Mouse (Mus musculus) embryonic facial prominence, embryonic 11.5 days (tissue): ENCODE results near the gene Rnf168. TPM values are rescaled to one million over a fixed set of nuclear protein-coding genes. Genes with fewer than 3 reads are reported as not detected.
A peak's percentile ranks its signal among the peaks of the same experiment; 100 is the strongest.
"Not testable (repeated sequence)": the region's sequence is repeated elsewhere in the genome, so short reads cannot be mapped to it uniquely, and the experiment has no call there.

Experiments used
- ATAC-seq: fragments of 200-750 bp; cut with Nextera tagmentation; replicated peaks from 2 replicates; pipeline ENCODE4 v1.8.0; 2017; ENCODE audit warnings: low read depth; ENCODE audit not compliant: insufficient number of reproducible peaks, low FRiP score, low TSS enrichment
- DNase-seq: peaks from one replicate; pipeline ENCODE4 v3.0.0-alpha.2; 2015; ENCODE audit warnings: low spot score
- H3K27ac ChIP-seq: fragments of 300-500 bp; sonication (generic); replicated peaks from 2 replicates; pipeline ENCODE4 v1.5.1; 2014; ENCODE audit warnings: mild to moderate bottlenecking, low read depth, low read length, control low read depth
- H3K27me3 ChIP-seq: fragments of 300-500 bp; sonication (generic); 2 replicates; pipeline ENCODE4 v1.6.1; 2014; ENCODE audit warnings: mild to moderate bottlenecking, low read length, moderate library complexity, mixed read lengths; ENCODE audit not compliant: control insufficient read depth, insufficient read depth
- H3K36me3 ChIP-seq: fragments of 300-500 bp; sonication (generic); replicated peaks from 2 replicates; pipeline ENCODE4 v1.6.1; 2014; ENCODE audit warnings: low read depth, mild to moderate bottlenecking, low read length, moderate library complexity, mixed read lengths; ENCODE audit not compliant: control insufficient read depth, insufficient read depth
- H3K4me1 ChIP-seq: fragments of 300-500 bp; sonication (generic); 2 replicates; pipeline ENCODE4 v1.6.1; 2014; ENCODE audit warnings: low read length, mixed read lengths; ENCODE audit not compliant: control insufficient read depth, insufficient read depth
- H3K4me2 ChIP-seq: fragments of 300-500 bp; sonication (generic); 2 replicates; pipeline ENCODE4 v1.6.1; 2014; ENCODE audit warnings: low read depth, mild to moderate bottlenecking, control low read depth, low read length, moderate library complexity
- H3K4me3 ChIP-seq: fragments of 300-500 bp; sonication (generic); 2 replicates; pipeline ENCODE4 v1.5.1; 2014; ENCODE audit warnings: low read depth, low read length, control low read depth
- H3K9ac ChIP-seq: fragments of 300-500 bp; sonication (generic); replicated peaks from 2 replicates; pipeline ENCODE4 v1.6.1; 2014; ENCODE audit warnings: mild to moderate bottlenecking, control low read depth, low read length
- H3K9me3 ChIP-seq: fragments of 300-500 bp; sonication (generic); replicated peaks from 2 replicates; pipeline ENCODE4 v1.6.1; 2016; ENCODE audit warnings: mild to moderate bottlenecking, low read length, inconsistent platforms, mixed read lengths; ENCODE audit not compliant: control insufficient read depth
- WGBS: fragments of 180-500 bp; shearing (Covaris S2); extraction: QIAGEN DNeasy Blood & Tissue Kit; methylation state at CpG from one replicate; pipeline ENCODE4 v1.1.7; 2014; 5-methylcytosine and 5-hydroxymethylcytosine counted together
- polyA plus RNA-seq: library from polyadenylated mRNA; unstranded; fragments of >200 nt; fragmentation: Nextera tagmentation; extraction: Ambion mirVana; gene quantifications from 2 replicates; pipeline ENCODE4 v1.2.1, GENCODE M21; 2014

The Rnf168 gene
- 25.4 and 26.0 TPM in 2 replicates for polyA plus RNA-seq

DNA sequence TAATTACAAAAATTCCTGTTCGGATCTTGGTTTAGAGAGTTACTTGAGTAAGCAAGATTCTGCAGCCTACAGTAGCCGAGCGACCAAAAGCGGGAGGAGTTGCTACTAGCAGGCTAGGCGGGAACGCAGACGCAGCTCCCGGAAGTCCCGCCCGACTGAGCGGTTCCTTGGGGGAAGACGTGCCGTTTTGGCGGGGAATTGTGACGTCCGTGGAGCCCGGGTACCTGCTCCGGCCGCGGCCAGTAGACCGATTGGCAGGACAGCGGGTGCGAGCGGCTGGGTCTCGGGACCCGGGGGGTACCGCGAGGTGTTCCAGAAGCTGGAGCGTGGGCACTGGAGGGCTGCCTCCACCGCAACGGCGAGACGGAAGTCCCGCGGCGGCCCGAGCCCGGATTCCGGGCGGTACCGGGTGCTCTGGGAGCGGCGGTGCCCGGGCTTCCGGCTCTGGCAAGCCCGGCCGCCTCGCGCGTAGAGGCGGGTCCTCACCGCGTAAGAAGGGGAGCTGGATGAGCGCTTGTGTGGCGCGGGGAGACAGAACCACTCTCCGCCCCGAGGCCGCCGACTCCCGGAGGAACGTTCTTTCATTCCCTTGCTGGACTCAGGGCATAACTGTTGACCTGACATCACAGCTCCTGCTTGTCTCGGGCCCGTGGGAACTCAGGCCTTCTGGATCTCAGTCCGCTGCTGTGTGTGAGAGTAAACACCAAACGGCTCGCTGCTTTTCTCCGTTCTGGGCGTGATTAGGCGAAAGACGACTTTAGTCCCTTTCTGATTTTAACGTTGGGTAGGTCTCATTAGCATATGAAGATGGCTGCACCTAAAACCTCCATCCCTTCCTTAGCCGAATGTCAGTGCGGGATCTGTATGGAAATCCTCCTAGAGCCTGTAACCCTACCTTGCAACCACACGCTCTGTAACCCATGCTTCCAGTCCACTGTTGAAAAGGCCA lies at the start of gene Rnf168:
Rnf168 (plus strand) TSS at position 152 of the 949 bp plus-strand sequence.
- Histone ChIP-seq H3K9ac (peak within 1 kb of the TSS; percentile 91), H3K4me3 (peak within 1 kb of the TSS; percentile 87), H3K9me3 (no peaks in the 10 kb centered on the region), H3K4me1 (no peaks in the 10 kb centered on the region), H3K4me2 (peak within 1 kb of the TSS; percentile 68), H3K36me3 (no peaks in the 10 kb centered on the region; the same call in 1 of the 2 replicates), H3K27ac (peak within 1 kb of the TSS; percentile 92), H3K27me3 (no peaks in the 10 kb centered on the region)
- peak; percentile 96 for DNase-seq
- peak; percentile 90 for ATAC-seq
- under 1% methylated on average over 65 of the region's 75 CpGs for WGBS

DNA sequence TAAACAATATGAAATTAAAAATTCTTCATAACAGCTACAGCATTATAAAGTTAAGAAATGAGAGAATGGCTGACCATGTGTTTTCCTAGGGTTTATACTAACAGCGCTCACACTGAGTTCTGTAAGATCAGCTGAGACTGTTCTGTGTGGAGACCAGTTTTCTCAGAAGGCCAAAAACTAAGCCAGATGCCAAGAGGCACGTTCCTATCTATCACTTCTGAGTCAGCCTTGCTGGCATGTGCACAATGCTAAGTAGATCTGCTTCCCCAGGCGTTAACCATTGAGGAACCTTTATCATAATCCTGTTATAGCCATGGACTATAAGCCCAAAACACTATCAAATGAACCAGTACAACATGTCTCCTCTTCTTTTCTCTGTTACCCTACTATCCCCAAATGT lies 45.2 kb upstream of the Rnf168 start:
- not testable (repeated sequence) for H3K4me2 ChIP-seq, H3K27ac ChIP-seq, DNase-seq, H3K9ac ChIP-seq, H3K4me1 ChIP-seq, H3K9me3 ChIP-seq, H3K27me3 ChIP-seq, ATAC-seq, H3K4me3 ChIP-seq, H3K36me3 ChIP-seq
- 88% methylated on average over 3 of the region's 3 CpGs for WGBS

DNA sequence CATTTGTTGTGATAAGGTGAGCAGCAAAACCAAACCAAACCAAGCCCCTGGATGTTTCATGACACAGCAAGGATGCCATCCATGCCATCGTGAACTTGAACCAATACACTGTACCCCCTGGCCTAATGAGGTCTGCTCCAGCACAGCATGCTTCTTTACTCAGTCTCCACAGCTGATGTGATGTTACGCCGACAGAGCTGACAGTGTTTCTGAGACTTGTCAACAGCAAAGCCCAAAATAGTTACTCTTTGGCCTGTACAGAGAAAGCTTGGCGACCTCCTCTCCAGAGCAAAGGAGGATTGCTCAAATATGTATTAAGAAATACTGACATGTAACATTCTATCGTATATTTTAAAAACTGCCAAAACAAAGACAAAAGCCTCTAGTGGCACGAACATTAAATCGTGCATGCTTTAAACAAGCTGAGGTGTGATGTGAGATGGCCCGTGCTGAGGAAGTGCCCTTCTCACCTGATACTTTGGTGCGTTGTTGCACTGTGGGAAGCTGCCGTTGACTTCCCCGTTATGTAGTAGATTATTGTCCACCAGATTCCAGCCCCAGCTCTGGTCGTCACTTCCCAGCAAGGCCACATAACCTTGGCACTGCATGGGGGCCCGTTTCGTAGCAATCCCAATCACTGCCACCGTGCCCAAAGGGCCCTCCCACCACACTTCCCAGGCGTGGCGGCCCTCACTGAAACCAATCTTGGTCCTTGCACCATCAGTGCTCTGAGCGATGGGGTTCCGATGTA lies 39.2 kb upstream of the Rnf168 start:
- 91% methylated on average over 19 of the region's 19 CpGs for WGBS
- no peaks in the 10 kb centered on the region for H3K9me3 ChIP-seq
- H3K36me3 ChIP-seq = no peaks in the 10 kb centered on the region; the same call in none of the 2 replicates
- DNase-seq (no peak), ATAC-seq (no peak)
- H3K4me2 ChIP-seq = no peak overlapping the region
- no peak overlapping the region for H3K27ac ChIP-seq
- no peaks in the 10 kb centered on the region for H3K4me1 ChIP-seq
- H3K4me3 ChIP-seq = no peak overlapping the region
- no peaks in the 10 kb centered on the region for H3K27me3 ChIP-seq
- no peak overlapping the region for H3K9ac ChIP-seq

GRCm38 (mm10) chr16:32239428-32240312 lies 37.6 kb upstream of the Rnf168 start:
- Histone ChIP-seq H3K4me3 (no peak overlapping the region), H3K4me2 (no peak overlapping the region), H3K4me1 (no peaks in the 10 kb centered on the region), H3K27me3 (no peaks in the 10 kb centered on the region), H3K9ac (no peak overlapping the region), H3K27ac (no peak overlapping the region), H3K36me3 (no peaks in the 10 kb centered on the region), H3K9me3 (no peaks in the 10 kb centered on the region)
- 83% methylated on average over 2 of the region's 2 CpGs for WGBS
- ATAC-seq (no peak), DNase-seq (no peak)

DNA sequence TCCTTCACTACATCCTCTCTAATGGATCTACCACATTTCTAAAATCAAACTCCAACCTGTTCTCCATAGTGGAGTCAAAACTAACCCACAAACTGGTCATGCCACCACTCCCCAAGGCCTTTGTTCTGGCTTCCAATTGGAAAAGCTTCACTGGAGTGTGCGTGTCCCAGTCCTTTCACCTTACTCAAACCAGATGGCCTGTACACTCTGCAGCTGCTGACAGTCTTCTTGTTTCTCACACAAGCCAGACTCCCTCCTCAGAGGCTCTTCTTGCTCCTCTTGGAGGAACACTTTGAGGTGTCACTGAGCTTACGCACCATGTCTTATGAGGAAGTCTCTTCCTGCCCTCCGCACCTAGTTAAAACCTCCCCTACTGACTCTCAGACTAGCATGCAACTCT lies 33.4 kb upstream of the Rnf168 start:
- 88% methylated on average over 3 of the region's 3 CpGs for WGBS
- no peaks in the 10 kb centered on the region for H3K9me3 ChIP-seq
- H3K27ac ChIP-seq = no peak overlapping the region
- no peak overlapping the region for H3K4me2 ChIP-seq
- no peak overlapping the region for H3K4me3 ChIP-seq
- no peaks in the 10 kb centered on the region for H3K36me3 ChIP-seq
- no peak overlapping the region for H3K9ac ChIP-seq
- ATAC-seq (no peak), DNase-seq (no peak)
- no peaks in the 10 kb centered on the region for H3K4me1 ChIP-seq
- no peaks in the 10 kb centered on the region for H3K27me3 ChIP-seq

- H3K4me1 ChIP-seq = no peaks in the 10 kb centered on the region
- H3K4me2 ChIP-seq = peak overlapping the region; percentile 54
- H3K27ac ChIP-seq = peak overlapping the region; percentile 90
- H3K9ac ChIP-seq = peak overlapping the region; percentile 91
- peak overlapping the region; percentile 83 for H3K4me3 ChIP-seq
- DNase-seq (peak; percentile 60), ATAC-seq (peak; percentile 65)
- under 1% methylated on average over 24 of the region's 41 CpGs for WGBS
- no peaks in the 10 kb centered on the region for H3K36me3 ChIP-seq
- H3K27me3 ChIP-seq = no peaks in the 10 kb centered on the region
- no peaks in the 10 kb centered on the region for H3K9me3 ChIP-seq
These were observed 30.9 kb upstream of the Rnf168 start for GRCm38 (mm10) chr16:32246351-32246791.

DNA sequence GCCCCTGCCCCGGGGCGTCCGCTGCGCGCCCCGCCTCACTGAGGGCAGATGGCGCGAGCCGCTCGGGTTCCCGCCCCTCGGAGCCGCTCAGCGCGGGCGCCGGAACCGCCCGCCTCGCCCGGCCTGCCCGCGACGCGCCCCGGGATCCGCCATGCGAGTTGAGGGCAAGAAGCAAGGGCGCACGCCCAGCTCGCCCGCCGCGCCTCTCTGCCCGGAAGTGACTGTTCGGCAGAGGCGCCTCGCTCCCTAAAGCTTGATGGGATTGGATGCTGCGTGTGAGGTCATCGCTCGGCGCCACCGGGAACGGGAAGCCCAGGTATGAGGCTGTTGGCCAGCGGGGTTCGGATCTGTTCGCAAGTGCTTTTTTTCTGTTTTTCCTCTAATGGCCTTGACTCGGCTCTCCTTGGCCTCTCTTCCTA lies 30.3 kb upstream of the Rnf168 start, which contains the start of the genes Fbxo45 and Wdr53:
Fbxo45 (minus strand) TSS at position 207 of the 419 bp plus-strand sequence.
Wdr53 (plus strand) TSS at position 276 of the 419 bp plus-strand sequence.
- DNase-seq (peak; percentile 96), ATAC-seq (peak; percentile 97)
- H3K4me1 ChIP-seq = no peaks in the 10 kb centered on the region
- peak within 1 kb of the TSS; percentile 54 for H3K4me2 ChIP-seq
- no peaks in the 10 kb centered on the region for H3K9me3 ChIP-seq
- H3K27ac ChIP-seq = peak within 1 kb of the TSS; percentile 90
- H3K36me3 ChIP-seq = no peaks in the 10 kb centered on the region
- H3K27me3 ChIP-seq = no peaks in the 10 kb centered on the region
- WGBS = under 1% methylated on average over 44 of the region's 48 CpGs
- peak within 1 kb of the TSS; percentile 91 for H3K9ac ChIP-seq
- peak within 1 kb of the TSS; percentile 83 for H3K4me3 ChIP-seq
